Mouse (Mus musculus): ENCODE data around the gene Zmynd10.

DNA sequence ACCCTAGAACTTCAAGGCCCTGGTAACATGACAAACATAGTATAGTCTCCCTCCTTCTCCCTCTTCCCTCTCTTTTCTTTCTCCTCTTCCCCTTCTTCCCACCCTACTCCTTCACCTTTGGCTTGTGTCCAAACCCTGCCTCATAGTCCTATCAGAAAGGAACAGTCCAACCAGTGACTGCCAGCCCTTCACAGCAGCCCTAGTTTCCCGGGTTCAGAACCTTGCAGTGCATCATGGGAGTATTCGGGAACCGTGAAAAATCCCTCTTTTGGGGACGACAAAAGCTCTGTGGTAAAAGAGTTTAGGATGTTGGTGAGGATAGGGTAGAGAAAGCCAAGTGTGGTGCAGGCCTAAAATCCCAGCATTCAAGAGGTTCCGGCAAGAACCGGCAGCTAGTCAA, 26.8 kb upstream of the Zmynd10 start:
- no peak for TF ChIP-seq CTCF (IDR thresholded peaks at IDR 0.05; ENCODE audit: low read depth)
- no peak for TF ChIP-seq EP300 (IDR thresholded peaks at IDR 0.05; ENCODE audit: low read depth)

All from liver, embryonic 14.5 days (tissue).